Mouse (Mus musculus) liver, embryonic 15.5 days (tissue): ENCODE results near the gene Atp2b4. TPM values are rescaled to one million over a fixed set of nuclear protein-coding genes. Genes with fewer than 3 reads are reported as not detected.
"Not testable (repeated sequence)": the region's sequence is repeated elsewhere in the genome, so short reads cannot be mapped to it uniquely, and the experiment has no call there.

ENCODE experiments used
- ATAC-seq: fragments of 200-750 bp; cut with Nextera tagmentation; 2 replicates; pipeline ENCODE4 v1.8.0; 2017; ENCODE audit warnings: moderate number of reproducible peaks, mild to moderate bottlenecking, moderate library complexity; ENCODE audit not compliant: insufficient read depth
- H3K27ac ChIP-seq: fragments of 300-500 bp; sonication (generic); replicated peaks from 2 replicates; pipeline ENCODE4 v1.5.1; 2015; ENCODE audit warnings: mild to moderate bottlenecking, inconsistent platforms
- H3K27me3 ChIP-seq: fragments of 300-500 bp; sonication (generic); 2 replicates; pipeline ENCODE4 v1.6.1; 2015; ENCODE audit warnings: mild to moderate bottlenecking, inconsistent platforms
- H3K36me3 ChIP-seq: fragments of 300-500 bp; sonication (generic); replicated peaks from 2 replicates; pipeline ENCODE4 v1.6.1; 2015; ENCODE audit warnings: moderate library complexity, mild to moderate bottlenecking, inconsistent platforms
- H3K4me1 ChIP-seq: fragments of 300-500 bp; sonication (generic); replicated peaks from 2 replicates; pipeline ENCODE4 v1.6.1; 2015; ENCODE audit warnings: inconsistent platforms
- H3K4me2 ChIP-seq: fragments of 300-500 bp; sonication (generic); 2 replicates; pipeline ENCODE4 v1.6.1; 2015; ENCODE audit warnings: moderate library complexity, mild to moderate bottlenecking, inconsistent platforms
- H3K4me3 ChIP-seq: fragments of 300-500 bp; sonication (generic); replicated peaks from 2 replicates; pipeline ENCODE4 v1.5.1; 2015; ENCODE audit warnings: mild to moderate bottlenecking, inconsistent platforms
- H3K9ac ChIP-seq: fragments of 300-500 bp; sonication (generic); 2 replicates; pipeline ENCODE4 v1.6.1; 2015; ENCODE audit warnings: moderate library complexity, mild to moderate bottlenecking, inconsistent platforms
- H3K9me3 ChIP-seq: fragments of 300-500 bp; sonication (generic); replicated peaks from 2 replicates; pipeline ENCODE4 v1.6.1; 2016; ENCODE audit warnings: inconsistent platforms
- WGBS: fragments of 180-500 bp; shearing (Covaris S2); methylation state at CpG from one replicate; pipeline ENCODE4 v1.1.7; 2015; ENCODE audit warnings: mixed read lengths; ENCODE audit not compliant: insufficient replicate concordance; 5-methylcytosine and 5-hydroxymethylcytosine counted together
- polyA plus RNA-seq: library from polyadenylated mRNA; unstranded; fragments of >200 nt; fragmentation: Nextera tagmentation; extraction: Ambion mirVana; gene quantifications from 2 replicates; pipeline ENCODE4 v1.2.1, GENCODE M21; 2015

The Atp2b4 gene
- polyA plus RNA-seq, 1 experiment from 2014 or later = 37.6 TPM

- no peak overlapping the region for H3K4me2 ChIP-seq
- H3K4me1 ChIP-seq = peaks cover 5% of the 10 kb centered on the region; the same call in 1 of the 2 replicates
- 89% methylated on average over 3 of the region's 3 CpGs for WGBS
- no peaks in the 10 kb centered on the region for H3K27me3 ChIP-seq
- no peak for ATAC-seq
- peaks cover 96% of the 10 kb centered on the region for H3K36me3 ChIP-seq
- no peak overlapping the region for H3K4me3 ChIP-seq
- H3K9me3 ChIP-seq = no peaks in the 10 kb centered on the region
- no peak overlapping the region for H3K27ac ChIP-seq
- H3K9ac ChIP-seq = no peak overlapping the region
Measured at GRCm38 (mm10) chr1:133718296-133718695, 82.5 kb downstream of the Atp2b4 start.

GRCm38 (mm10) chr1:133716464-133716863 lies 84.4 kb downstream of the Atp2b4 start:
- Histone ChIP-seq H3K4me1 (peaks cover 14% of the 10 kb centered on the region), H3K9me3 (no peaks in the 10 kb centered on the region), H3K36me3 (peaks cover 98% of the 10 kb centered on the region), H3K9ac (no peak overlapping the region), H3K4me2 (no peak overlapping the region), H3K4me3 (no peak overlapping the region), H3K27ac (no peak overlapping the region), H3K27me3 (no peaks in the 10 kb centered on the region)
- ATAC-seq = no peak; the same call in 1 of the 2 replicates
- WGBS = 21% methylated on average over 7 of the region's 7 CpGs

- Histone ChIP-seq H3K36me3 (peaks cover 100% of the 10 kb centered on the region), H3K4me2 (no peak overlapping the region), H3K4me3 (no peak overlapping the region), H3K27ac (no peak overlapping the region), H3K9ac (no peak overlapping the region), H3K4me1 (peaks cover 14% of the 10 kb centered on the region), H3K9me3 (no peaks in the 10 kb centered on the region), H3K27me3 (no peaks in the 10 kb centered on the region)
- 70% methylated on average over 1 of the region's 1 CpGs for WGBS
- no peak for ATAC-seq
Measured at GRCm38 (mm10) chr1:133715191-133715590, 85.7 kb downstream of the Atp2b4 start.

GRCm38 (mm10) chr1:133713009-133713370 lies 87.9 kb downstream of the Atp2b4 start:
- 76% methylated on average over 2 of the region's 2 CpGs for WGBS
- ATAC-seq = peak; percentile 37; the same call in 1 of the 2 replicates
- peak overlapping the region; percentile 73; the same call in 1 of the 2 replicates for H3K27ac ChIP-seq

GRCm38 (mm10) chr1:133712288-133713008 lies 88.4 kb downstream of the Atp2b4 start:
- Histone ChIP-seq H3K36me3 (peaks cover 100% of the 10 kb centered on the region), H3K9ac (no peak overlapping the region; the same call in 1 of the 2 replicates), H3K4me3 (no peak overlapping the region), H3K9me3 (no peaks in the 10 kb centered on the region), H3K27me3 (no peaks in the 10 kb centered on the region), H3K27ac (peak overlapping the region; percentile 73), H3K4me1 (peaks cover 29% of the 10 kb centered on the region), H3K4me2 (0 out of 2 replicates have a peak overlapping the region, but pooled peaks have one; percentile 3)
- ATAC-seq = no peak; the same call in 1 of the 2 replicates
- 81% methylated on average over 12 of the region's 12 CpGs for WGBS

More at GRCm38 (mm10) chr1:133713009-133713370, 87.9 kb downstream of the Atp2b4 start:
- Histone ChIP-seq H3K9me3 (no peaks in the 10 kb centered on the region), H3K27me3 (no peaks in the 10 kb centered on the region), H3K4me3 (no peak overlapping the region), H3K4me1 (peaks cover 23% of the 10 kb centered on the region), H3K9ac (no peak overlapping the region), H3K4me2 (0 out of 2 replicates have a peak overlapping the region, but pooled peaks have one; percentile 3), H3K36me3 (peaks cover 100% of the 10 kb centered on the region)

GRCm38 (mm10) chr1:133711376-133711775 lies 89.5 kb downstream of the Atp2b4 start:
- Histone ChIP-seq H3K9ac (no peak overlapping the region), H3K4me2 (no peak overlapping the region), H3K27me3 (no peaks in the 10 kb centered on the region), H3K36me3 (peaks cover 100% of the 10 kb centered on the region), H3K9me3 (no peaks in the 10 kb centered on the region), H3K4me1 (peaks cover 33% of the 10 kb centered on the region), H3K27ac (no peak overlapping the region), H3K4me3 (no peak overlapping the region)
- 77% methylated on average over 6 of the region's 6 CpGs for WGBS
- no peak for ATAC-seq

GRCm38 (mm10) chr1:133710895-133711294 lies 89.9 kb downstream of the Atp2b4 start:
- Histone ChIP-seq H3K27me3 (no peaks in the 10 kb centered on the region), H3K9ac (no peak overlapping the region), H3K4me3 (no peak overlapping the region), H3K27ac (no peak overlapping the region; the same call in 1 of the 2 replicates), H3K36me3 (peaks cover 100% of the 10 kb centered on the region), H3K4me2 (no peak overlapping the region), H3K9me3 (no peaks in the 10 kb centered on the region), H3K4me1 (peaks cover 33% of the 10 kb centered on the region)
- WGBS = 62% methylated on average over 6 of the region's 6 CpGs
- ATAC-seq = no peak

- no peak overlapping the region for H3K4me2 ChIP-seq
- H3K4me1 ChIP-seq = peaks cover 32% of the 10 kb centered on the region
- H3K4me3 ChIP-seq = no peak overlapping the region
- H3K36me3 ChIP-seq = peaks cover 100% of the 10 kb centered on the region
- no peaks in the 10 kb centered on the region for H3K9me3 ChIP-seq
- WGBS = 91% methylated on average over 3 of the region's 3 CpGs
- H3K27ac ChIP-seq = no peak overlapping the region
- H3K27me3 ChIP-seq = no peaks in the 10 kb centered on the region
- no peak overlapping the region for H3K9ac ChIP-seq
- no peak for ATAC-seq
Measured at GRCm38 (mm10) chr1:133709292-133709691, 91.5 kb downstream of the Atp2b4 start.

GRCm38 (mm10) chr1:133701824-133702223 lies 99.0 kb downstream of the Atp2b4 start:
- not testable (repeated sequence) for H3K4me3 ChIP-seq, H3K27ac ChIP-seq, ATAC-seq, H3K4me1 ChIP-seq, H3K4me2 ChIP-seq, H3K9ac ChIP-seq, H3K27me3 ChIP-seq, H3K9me3 ChIP-seq
- peaks cover 72% of the 10 kb centered on the region for H3K36me3 ChIP-seq
- 22% methylated on average over 1 of the region's 2 CpGs for WGBS

GRCm38 (mm10) chr1:133697935-133698620 lies 102.8 kb downstream of the Atp2b4 start:
- no peak for ATAC-seq
- 87% methylated on average over 12 of the region's 12 CpGs for WGBS
- Histone ChIP-seq H3K36me3 (peaks cover 36% of the 10 kb centered on the region), H3K27ac (no peak overlapping the region), H3K4me2 (no peak overlapping the region), H3K9me3 (no peaks in the 10 kb centered on the region), H3K4me3 (no peak overlapping the region), H3K9ac (no peak overlapping the region), H3K27me3 (no peaks in the 10 kb centered on the region), H3K4me1 (peaks cover 35% of the 10 kb centered on the region)

GRCm38 (mm10) chr1:133695901-133696300 lies 104.9 kb downstream of the Atp2b4 start:
- H3K4me2 ChIP-seq = no peak overlapping the region
- H3K27ac ChIP-seq = peak overlapping the region; percentile 59
- ATAC-seq = peak; percentile 36; the same call in 1 of the 2 replicates
- H3K9me3 ChIP-seq = no peaks in the 10 kb centered on the region
- 72% methylated on average over 7 of the region's 7 CpGs for WGBS
- no peak overlapping the region for H3K9ac ChIP-seq
- H3K4me1 ChIP-seq = peaks cover 32% of the 10 kb centered on the region
- H3K36me3 ChIP-seq = peaks cover 17% of the 10 kb centered on the region
- no peak overlapping the region for H3K4me3 ChIP-seq
- no peaks in the 10 kb centered on the region for H3K27me3 ChIP-seq
